Mouse (Mus musculus) hindbrain, embryonic 16.5 days (tissue): Measurements from ENCODE around the gene Dlgap5. TPM values are rescaled to one million over a fixed set of nuclear protein-coding genes. Genes with fewer than 3 reads are reported as not detected.

Experiments used
- ATAC-seq: fragments of 200-750 bp; cut with Nextera tagmentation; 2 replicates; pipeline ENCODE4 v1.8.0; 2017; ENCODE audit warnings: moderate TSS enrichment, moderate library complexity
- H3K27ac ChIP-seq: fragments of 300-500 bp; sonication (generic); 2 replicates; pipeline ENCODE4 v1.5.1; 2014; ENCODE audit warnings: low read depth, mild to moderate bottlenecking, control low read depth, low read length, moderate library complexity
- H3K27me3 ChIP-seq: fragments of 300-500 bp; sonication (generic); replicated peaks from 2 replicates; pipeline ENCODE4 v1.6.1; 2014; ENCODE audit warnings: low read length; ENCODE audit not compliant: control insufficient read depth, insufficient read depth
- H3K36me3 ChIP-seq: fragments of 300-500 bp; sonication (generic); 2 replicates; pipeline ENCODE4 v1.6.1; 2014; ENCODE audit warnings: mild to moderate bottlenecking, low read length, moderate library complexity, mixed read lengths; ENCODE audit not compliant: control insufficient read depth, insufficient read depth
- H3K4me1 ChIP-seq: fragments of 300-500 bp; sonication (generic); 2 replicates; pipeline ENCODE4 v1.6.1; 2014; ENCODE audit warnings: low read depth, low read length; ENCODE audit not compliant: control insufficient read depth, insufficient read depth
- H3K4me2 ChIP-seq: fragments of 300-500 bp; sonication (generic); 2 replicates; pipeline ENCODE4 v1.6.1; 2014; ENCODE audit warnings: mild to moderate bottlenecking, low read length, control low read depth, moderate library complexity
- H3K4me3 ChIP-seq: fragments of 300-500 bp; sonication (generic); 2 replicates; pipeline ENCODE4 v1.5.1; 2014; ENCODE audit warnings: mild to moderate bottlenecking, low read length, control low read depth, moderate library complexity
- H3K9ac ChIP-seq: fragments of 300-500 bp; sonication (generic); 2 replicates; pipeline ENCODE4 v1.6.1; 2014; ENCODE audit warnings: low read depth, mild to moderate bottlenecking, control low read depth, low read length, moderate library complexity
- H3K9me3 ChIP-seq: fragments of 300-500 bp; sonication (generic); 2 replicates; pipeline ENCODE4 v1.6.1; 2014; ENCODE audit warnings: mild to moderate bottlenecking, low read length, moderate library complexity; ENCODE audit not compliant: control insufficient read depth
- WGBS: fragments of 180-500 bp; shearing (Covaris S2); extraction: QIAGEN DNeasy Blood & Tissue Kit; methylation state at CpG from one replicate; pipeline ENCODE4 v1.1.7; 2014; 5-methylcytosine and 5-hydroxymethylcytosine counted together
- polyA plus RNA-seq: library from polyadenylated mRNA; unstranded; fragments of >200 nt; fragmentation: Nextera tagmentation; extraction: Ambion mirVana; gene quantifications from 2 replicates; pipeline ENCODE4 v1.2.1, GENCODE M21; 2015

Dlgap5 gene
- polyA plus RNA-seq, 1 experiment from 2014 or later, result 6.3 TPM

- Histone ChIP-seq H3K9ac (no peak overlapping the region), H3K27me3 (no peaks in the 10 kb centered on the region), H3K9me3 (no peaks in the 10 kb centered on the region), H3K4me1 (peaks cover 11% of the 10 kb centered on the region), H3K4me3 (peak overlapping the region; percentile 45), H3K27ac (no peak overlapping the region), H3K4me2 (peak overlapping the region; percentile 78), H3K36me3 (no peaks in the 10 kb centered on the region)
- WGBS, result 34% methylated on average over 3 of the region's 3 CpGs
- ATAC-seq, result no peak
Observed at GRCm38 (mm10) chr14:47417346-47417745, 861 bp downstream of the Dlgap5 start.

GRCm38 (mm10) chr14:47406000-47406399, 12.2 kb downstream of the Dlgap5 start:
- Histone ChIP-seq H3K4me2 (no peak overlapping the region), H3K9ac (no peak overlapping the region), H3K27me3 (no peaks in the 10 kb centered on the region), H3K4me3 (no peak overlapping the region), H3K27ac (no peak overlapping the region), H3K36me3 (0 out of 2 replicates have a peak, but pooled peaks cover 3% of the 10 kb centered on the region), H3K9me3 (no peaks in the 10 kb centered on the region), H3K4me1 (no peaks in the 10 kb centered on the region)
- no peak for ATAC-seq
- WGBS, result 86% methylated on average over 9 of the region's 9 CpGs

- Histone ChIP-seq H3K9me3 (no peaks in the 10 kb centered on the region), H3K9ac (no peak overlapping the region), H3K4me1 (no peaks in the 10 kb centered on the region), H3K27me3 (no peaks in the 10 kb centered on the region), H3K4me3 (no peak overlapping the region), H3K36me3 (no peaks in the 10 kb centered on the region), H3K27ac (no peak overlapping the region), H3K4me2 (no peak overlapping the region)
- ATAC-seq, result no peak
- WGBS, result 93% methylated on average over 8 of the region's 8 CpGs
Observed at GRCm38 (mm10) chr14:47402735-47403134, 15.5 kb downstream of the Dlgap5 start.

GRCm38 (mm10) chr14:47396165-47396652, 22.0 kb downstream of the Dlgap5 start:
- Histone ChIP-seq H3K4me2 (peak overlapping the region; percentile 34), H3K9ac (no peak overlapping the region), H3K36me3 (no peaks in the 10 kb centered on the region), H3K27ac (no peak overlapping the region), H3K27me3 (no peaks in the 10 kb centered on the region), H3K4me1 (peaks cover 9% of the 10 kb centered on the region), H3K4me3 (no peak overlapping the region), H3K9me3 (no peaks in the 10 kb centered on the region)
- WGBS, result 62% methylated on average over 5 of the region's 5 CpGs
- peak; percentile 82 for ATAC-seq

GRCm38 (mm10) chr14:47395462-47396026, 22.7 kb downstream of the Dlgap5 start:
- no peak overlapping the region for H3K4me3 ChIP-seq
- no peaks in the 10 kb centered on the region for H3K36me3 ChIP-seq
- WGBS, result 56% methylated on average over 15 of the region's 15 CpGs
- H3K4me1 ChIP-seq, result peaks cover 9% of the 10 kb centered on the region
- ATAC-seq, result peak; percentile 60
- H3K4me2 ChIP-seq, result peak overlapping the region; percentile 21; the same call in 1 of the 2 replicates
- H3K27me3 ChIP-seq, result no peaks in the 10 kb centered on the region
- H3K9me3 ChIP-seq, result no peaks in the 10 kb centered on the region
- no peak overlapping the region for H3K9ac ChIP-seq
- no peak overlapping the region for H3K27ac ChIP-seq

- Histone ChIP-seq H3K27me3 (no peaks in the 10 kb centered on the region), H3K4me1 (peaks cover 9% of the 10 kb centered on the region), H3K36me3 (no peaks in the 10 kb centered on the region), H3K27ac (no peak overlapping the region), H3K4me2 (no peak overlapping the region), H3K9me3 (no peaks in the 10 kb centered on the region), H3K9ac (no peak overlapping the region), H3K4me3 (no peak overlapping the region)
- 80% methylated on average over 6 of the region's 6 CpGs for WGBS
- 0 out of 2 replicates have a peak, but pooled peaks have one; percentile 11 for ATAC-seq
Observed at GRCm38 (mm10) chr14:47395007-47395406, 23.2 kb downstream of the Dlgap5 start.

- no peak for ATAC-seq
- 98% methylated on average over 10 of the region's 10 CpGs for WGBS
Observed at GRCm38 (mm10) chr14:47393354-47394094, 24.7 kb downstream of the Dlgap5 start.

GRCm38 (mm10) chr14:47386125-47386524, 32.1 kb downstream of the Dlgap5 start:
- no peak for ATAC-seq
- Histone ChIP-seq H3K4me3 (no peak overlapping the region), H3K4me2 (no peak overlapping the region), H3K36me3 (no peaks in the 10 kb centered on the region), H3K9me3 (no peaks in the 10 kb centered on the region), H3K27ac (no peak overlapping the region), H3K9ac (no peak overlapping the region), H3K27me3 (no peaks in the 10 kb centered on the region), H3K4me1 (no peaks in the 10 kb centered on the region)
- WGBS, result 84% methylated on average over 11 of the region's 11 CpGs

More at GRCm38 (mm10) chr14:47393354-47394094, 24.7 kb downstream of the Dlgap5 start:
- Histone ChIP-seq H3K27me3 (no peaks in the 10 kb centered on the region), H3K9ac (no peak overlapping the region), H3K9me3 (no peaks in the 10 kb centered on the region), H3K27ac (no peak overlapping the region), H3K36me3 (no peaks in the 10 kb centered on the region), H3K4me1 (peaks cover 9% of the 10 kb centered on the region), H3K4me3 (no peak overlapping the region), H3K4me2 (no peak overlapping the region)

- H3K9ac ChIP-seq, result no peak overlapping the region
- H3K27ac ChIP-seq, result no peak overlapping the region
- H3K4me3 ChIP-seq, result no peak overlapping the region
- H3K4me2 ChIP-seq, result no peak overlapping the region
- H3K4me1 ChIP-seq, result no peaks in the 10 kb centered on the region
- ATAC-seq, result no peak
- 83% methylated on average over 10 of the region's 10 CpGs for WGBS
- H3K27me3 ChIP-seq, result no peaks in the 10 kb centered on the region
- H3K9me3 ChIP-seq, result no peaks in the 10 kb centered on the region
- H3K36me3 ChIP-seq, result no peaks in the 10 kb centered on the region
Observed at GRCm38 (mm10) chr14:47384653-47385052, 33.6 kb downstream of the Dlgap5 start.
